Mouse (Mus musculus) lung, postnatal 0 days (tissue): ENCODE data around the gene Fam131a.

Experiments
- CTCF ChIP-seq: IDR thresholded peaks from 2 replicates; pipeline ENCODE4 v1.5.1; 2016; ENCODE audit warnings: antibody characterized with exemption, mild to moderate bottlenecking
- EP300 ChIP-seq: IDR thresholded peaks from 2 replicates; pipeline ENCODE4 v1.6.1; 2016; ENCODE audit warnings: antibody characterized with exemption, mild to moderate bottlenecking, control low read depth

DNA sequence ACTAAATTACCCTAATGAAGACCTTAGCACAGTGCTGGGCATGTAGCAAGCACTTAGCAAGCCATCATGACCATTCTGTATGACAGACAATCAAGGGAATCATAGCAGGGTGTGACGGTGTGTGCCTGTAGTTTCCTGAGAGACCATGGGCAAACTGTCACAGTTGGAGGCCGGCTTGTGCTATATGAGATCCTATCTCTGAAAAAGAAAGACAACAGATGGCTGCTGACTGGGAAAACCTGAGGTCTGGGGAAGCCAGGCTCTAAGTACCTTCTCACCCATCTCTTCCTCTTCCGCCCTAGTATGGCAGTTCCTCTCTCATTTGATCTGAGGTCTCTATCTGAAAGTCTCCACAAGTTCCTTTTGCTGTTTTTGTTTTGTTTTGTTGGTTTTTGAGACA, 12.7 kb downstream of the Fam131a start:
- TF ChIP-seq EP300 (no peak), CTCF (no peak)
